Mouse (Mus musculus): ENCODE measurements around the gene Olfr43. TPM values are rescaled to one million over a fixed set of nuclear protein-coding genes. Genes with fewer than 3 reads are reported as not detected.

Gene Olfr43
- not detected in 2 replicates for polyA plus RNA-seq (2012; rRNA removed)

GRCm38 (mm10) chr11:74211279-74211678, at the start of gene Olfr43:
Olfr43 (minus strand) TSS chr11:74211379.

GRCm38 (mm10) chr11:74259508-74259907, 48.3 kb upstream of the Olfr43 start, which contains the start of gene Olfr406:
Olfr406 (plus strand) TSS chr11:74259808.

GRCm38 (mm10) chr11:74185949-74186348, 25.2 kb downstream of the Olfr43 start, which contains the start of gene Olfr403:
Olfr403 (plus strand) TSS chr11:74186249.

Other genes starting within 250 kb of the Olfr43 start
- not detected in 2 replicates for gene Olfr398, start 221.0 kb downstream of the Olfr43 start, polyA plus RNA-seq (2012; rRNA removed)
- gene Olfr139, start 154.8 kb downstream of the Olfr43 start, polyA plus RNA-seq (2012; rRNA removed) = not detected in 2 replicates
- gene Olfr399, start 154.8 kb downstream of the Olfr43 start, polyA plus RNA-seq (2012; rRNA removed) = not detected in 2 replicates
- gene Zfp616, start 141.4 kb downstream of the Olfr43 start, polyA plus RNA-seq (2012; rRNA removed) = not detected in 2 replicates
- not detected in 2 replicates for gene Olfr401, start 97.7 kb downstream of the Olfr43 start, polyA plus RNA-seq (2012; rRNA removed)
- not detected in 2 replicates for gene Olfr402, start 57.9 kb downstream of the Olfr43 start, polyA plus RNA-seq (2012; rRNA removed)
- not detected in 2 replicates for gene Olfr403, start 25.1 kb downstream of the Olfr43 start, polyA plus RNA-seq (2012; rRNA removed)
- gene Olfr406, start 48.4 kb upstream of the Olfr43 start, polyA plus RNA-seq (2012; rRNA removed) = not detected in 2 replicates
- gene Olfr59, start 72.4 kb upstream of the Olfr43 start, polyA plus RNA-seq (2012; rRNA removed) = not detected in 2 replicates
- not detected in 2 replicates for gene Olfr410, start 126.7 kb upstream of the Olfr43 start, polyA plus RNA-seq (2012; rRNA removed)
- not detected in 2 replicates for gene Olfr411, start 141.3 kb upstream of the Olfr43 start, polyA plus RNA-seq (2012; rRNA removed)
- not detected in 2 replicates for gene Olfr412, start 150.7 kb upstream of the Olfr43 start, polyA plus RNA-seq (2012; rRNA removed)

Measured in liver, embryonic 14 days (tissue).